Mouse (Mus musculus): ENCODE results near the gene Klf14.

Klf14 gene

DNA sequence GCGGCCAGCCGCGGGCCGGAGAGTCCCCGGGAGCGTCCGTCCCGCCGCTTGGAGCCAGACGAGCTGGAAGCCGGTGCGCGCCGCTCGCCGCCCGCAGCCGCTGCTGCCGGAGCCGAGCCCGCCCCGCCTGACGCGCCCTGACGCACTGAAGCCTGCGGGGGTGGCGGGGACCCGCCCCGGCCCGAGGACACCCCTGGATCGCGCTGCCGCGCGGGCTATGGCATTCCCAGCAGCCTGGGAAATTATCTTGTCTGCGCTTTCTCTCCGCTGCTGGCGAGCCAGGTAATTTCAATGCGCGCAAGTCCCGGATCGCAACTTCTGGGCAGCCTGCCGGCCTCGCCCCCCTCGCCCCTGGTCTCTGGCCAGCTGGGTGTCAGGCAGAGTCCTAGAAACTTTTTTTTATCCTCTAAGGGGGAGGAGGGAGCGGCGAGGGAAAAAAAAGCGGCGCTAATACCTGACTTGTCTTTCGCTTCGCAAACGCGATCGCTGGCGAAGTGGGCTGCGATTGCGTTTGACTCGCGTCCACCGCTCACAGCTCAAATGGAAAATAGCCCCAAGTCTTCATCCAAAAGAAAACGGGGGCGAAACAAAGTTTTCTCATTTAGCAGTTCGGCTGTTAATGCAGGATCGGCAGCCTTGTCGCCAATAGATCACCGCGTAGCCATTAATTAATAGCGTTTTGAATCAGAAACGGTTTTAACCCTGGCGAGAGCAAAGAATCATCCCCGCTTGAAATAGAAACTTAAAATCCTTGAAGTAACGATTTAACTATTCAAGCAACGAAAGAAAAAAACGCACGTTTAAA is at the start of gene Klf14:
Gene Klf14, minus strand, starts transcription at position 343 of the 805 bp plus-strand sequence.
- in situ Hi-C loops (cut with MboI; ENCODE audit: low pct_unique_long_range_greater_than_20kb in 1 of 2, low sequenced_read_pairs in 2 of 2, unreplicated experiment in 1 of 2), result no loop called here

DNA sequence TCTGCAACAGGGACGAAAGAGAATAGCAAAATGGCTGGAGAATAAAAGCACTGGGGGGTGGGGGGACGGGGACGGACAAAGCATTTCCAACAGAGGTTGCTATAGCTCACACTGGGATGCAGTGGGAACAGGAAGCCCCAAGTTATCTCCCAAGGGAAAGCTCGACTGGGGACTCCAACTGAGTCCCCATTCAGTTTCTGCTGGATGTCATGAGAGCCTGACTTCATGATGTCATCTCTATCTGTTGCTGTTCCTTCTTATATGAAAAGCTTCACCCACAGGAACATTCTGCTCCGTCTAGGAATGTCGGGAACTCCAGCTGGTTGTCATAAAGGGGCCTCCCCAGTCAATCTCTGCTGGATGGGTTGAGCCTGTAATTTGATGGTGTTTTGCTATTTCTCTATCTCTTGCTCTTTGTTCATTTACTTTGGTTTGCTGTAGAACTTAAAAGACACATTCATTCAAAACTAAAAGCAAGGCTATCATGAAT is 47.3 kb upstream of the Klf14 start:
- in situ Hi-C loops (cut with MboI; ENCODE audit: low pct_unique_long_range_greater_than_20kb in 1 of 2, low sequenced_read_pairs in 2 of 2, unreplicated experiment in 1 of 2), result no loop called here

DNA sequence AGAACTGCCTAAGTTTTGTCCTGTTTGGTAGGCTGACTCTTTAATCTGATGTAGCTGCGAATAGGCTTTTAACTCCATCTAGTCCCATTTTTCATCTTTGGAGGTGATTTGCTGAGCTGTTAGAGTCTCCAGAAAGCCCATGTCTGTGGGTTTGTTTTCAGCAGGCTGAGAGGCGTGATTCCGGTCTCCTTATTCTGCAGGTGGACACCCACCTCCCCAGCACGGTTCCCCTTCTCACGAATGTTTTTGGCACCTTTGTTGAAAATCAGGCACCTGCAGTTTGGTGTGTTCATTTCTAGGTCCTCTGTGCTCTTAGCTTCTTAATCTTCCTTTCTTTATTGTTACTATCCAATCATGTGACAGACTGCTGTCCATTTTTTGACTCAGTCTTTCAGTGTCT is 27.5 kb upstream of the Klf14 start:
- in situ Hi-C loops (cut with MboI; ENCODE audit: low pct_unique_long_range_greater_than_20kb in 1 of 2, low sequenced_read_pairs in 2 of 2, unreplicated experiment in 1 of 2), result loop anchor here (10.0 to 25.0 kb wide), 2 partner anchors 452 to 574 kb away; partner anchors contain the start of gene Klhdc10 (in 1 of the 2)

- in situ Hi-C loops (cut with MboI; ENCODE audit: low pct_unique_long_range_greater_than_20kb in 1 of 2, low sequenced_read_pairs in 2 of 2, unreplicated experiment in 1 of 2), result loop anchor here (10.0 to 25.0 kb wide), 2 partner anchors 448 to 571 kb away; partner anchors contain the start of gene Klhdc10 (in 1 of the 2)
Observed at GRCm38 (mm10) chr6:30983021-30983420, 24.1 kb upstream of the Klf14 start.

- in situ Hi-C loops (cut with MboI; ENCODE audit: low pct_unique_long_range_greater_than_20kb in 1 of 2, low sequenced_read_pairs in 2 of 2, unreplicated experiment in 1 of 2), result loop anchor here (10.0 to 25.0 kb wide), 2 partner anchors 448 to 570 kb away; partner anchors contain the start of gene Klhdc10 (in 1 of the 2)
Observed at GRCm38 (mm10) chr6:30982372-30982980, 23.6 kb upstream of the Klf14 start.

GRCm38 (mm10) chr6:30981351-30981750 is 22.5 kb upstream of the Klf14 start:
- in situ Hi-C loops (cut with MboI; ENCODE audit: low pct_unique_long_range_greater_than_20kb in 1 of 2, low sequenced_read_pairs in 2 of 2, unreplicated experiment in 1 of 2), result loop anchor here (10.0 to 25.0 kb wide), 2 partner anchors 447 to 569 kb away; partner anchors contain the start of gene Klhdc10 (in 1 of the 2)

- in situ Hi-C loops (cut with MboI; ENCODE audit: low pct_unique_long_range_greater_than_20kb in 1 of 2, low sequenced_read_pairs in 2 of 2, unreplicated experiment in 1 of 2), result loop anchor here in 1 of 2 experiments (25.0 kb wide), 1 partner anchor 566 kb away; the partner anchor contains the start of gene Klhdc10
Observed at GRCm38 (mm10) chr6:30978615-30979014, 19.7 kb upstream of the Klf14 start.

- in situ Hi-C loops (cut with MboI; ENCODE audit: low pct_unique_long_range_greater_than_20kb in 1 of 2, low sequenced_read_pairs in 2 of 2, unreplicated experiment in 1 of 2), result no loop called here
Observed at GRCm38 (mm10) chr6:30972121-30972520, 13.2 kb upstream of the Klf14 start.

DNA sequence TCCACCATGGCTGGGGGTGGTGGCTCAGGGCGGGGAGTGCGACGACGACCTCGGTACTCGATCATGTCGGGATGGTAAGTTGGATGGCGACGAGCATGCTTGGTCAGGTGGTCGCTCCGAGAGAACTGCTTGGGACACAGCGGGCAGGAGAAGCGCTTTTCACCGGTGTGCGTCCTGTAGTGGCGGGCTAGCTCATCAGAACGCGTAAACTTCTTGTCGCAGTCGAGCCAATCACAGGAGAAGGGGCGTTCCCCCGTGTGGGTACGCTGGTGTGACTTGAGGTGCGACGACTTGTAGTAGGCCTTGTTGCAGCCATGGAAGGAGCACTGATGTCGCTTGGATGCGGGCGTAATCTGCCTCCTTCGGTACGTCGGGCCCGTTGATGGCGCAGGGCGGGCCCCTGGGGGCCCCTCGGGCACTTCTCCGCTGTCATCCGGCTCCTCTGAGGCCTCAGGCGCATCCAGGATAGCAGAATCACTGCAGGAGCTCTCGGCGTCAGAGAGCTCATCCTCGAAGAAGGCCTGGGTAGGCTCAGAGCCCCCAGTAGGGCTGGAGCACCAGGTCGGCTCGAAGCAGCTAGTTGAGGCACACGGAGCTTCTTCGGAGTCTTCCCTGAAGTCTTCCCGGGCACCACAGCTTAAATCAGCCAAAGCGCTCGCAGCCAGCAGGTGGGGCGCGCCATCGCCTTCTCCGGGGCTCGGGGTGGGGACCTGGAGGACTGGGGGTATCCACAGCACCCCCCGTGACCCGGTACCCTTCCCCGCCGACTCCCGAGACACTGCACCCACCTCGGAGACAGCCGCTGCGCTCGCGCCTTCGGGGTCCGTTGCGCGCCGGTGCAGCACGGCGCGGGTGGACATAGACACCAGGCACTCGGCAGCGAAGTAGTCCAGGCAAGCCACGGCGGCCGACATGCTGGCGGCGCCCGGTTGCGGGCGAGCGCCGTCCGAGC is 818 bp downstream of the Klf14 start:
- in situ Hi-C loops (cut with MboI; ENCODE audit: low pct_unique_long_range_greater_than_20kb in 1 of 2, low sequenced_read_pairs in 2 of 2, unreplicated experiment in 1 of 2), result no loop called here

- in situ Hi-C loops (cut with MboI; ENCODE audit: low pct_unique_long_range_greater_than_20kb in 1 of 2, low sequenced_read_pairs in 2 of 2, unreplicated experiment in 1 of 2), result no loop called here
Observed at GRCm38 (mm10) chr6:30939264-30939663, 19.6 kb downstream of the Klf14 start.

DNA sequence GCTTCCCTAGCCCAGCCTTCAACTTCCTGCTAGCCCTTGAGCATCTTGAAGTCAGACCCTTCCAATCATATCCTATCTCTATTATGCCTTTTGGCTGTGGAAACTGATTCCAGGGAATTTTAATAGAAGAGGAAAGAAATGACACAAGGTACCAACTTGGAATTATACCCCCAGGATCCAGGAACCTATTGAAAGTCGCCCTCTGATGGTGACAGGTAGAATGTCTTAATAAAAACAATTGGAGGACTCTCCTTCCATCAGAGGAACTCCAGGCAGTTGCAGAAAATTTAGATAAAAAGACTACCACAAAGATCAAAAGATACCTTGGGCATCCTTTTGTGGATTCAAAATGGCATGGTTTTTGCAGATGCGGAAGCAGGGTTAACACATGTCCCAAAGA is 36.1 kb downstream of the Klf14 start:
- in situ Hi-C loops (cut with MboI; ENCODE audit: low pct_unique_long_range_greater_than_20kb in 1 of 2, low sequenced_read_pairs in 2 of 2, unreplicated experiment in 1 of 2), result no loop called here

- in situ Hi-C loops (cut with MboI; ENCODE audit: low pct_unique_long_range_greater_than_20kb in 1 of 2, low sequenced_read_pairs in 2 of 2, unreplicated experiment in 1 of 2), result no loop called here
Observed at GRCm38 (mm10) chr6:30921826-30922225, 37.1 kb downstream of the Klf14 start.

GRCm38 (mm10) chr6:30920834-30921675 is 37.8 kb downstream of the Klf14 start:
- in situ Hi-C loops (cut with MboI; ENCODE audit: low pct_unique_long_range_greater_than_20kb in 1 of 2, low sequenced_read_pairs in 2 of 2, unreplicated experiment in 1 of 2), result no loop called here

GRCm38 (mm10) chr6:30915473-30915872 is 43.4 kb downstream of the Klf14 start, which contains the start of gene Tsga13:
Gene Tsga13 (minus strand): TSS chr6:30915573.
- in situ Hi-C loops (cut with MboI; ENCODE audit: low pct_unique_long_range_greater_than_20kb in 1 of 2, low sequenced_read_pairs in 2 of 2, unreplicated experiment in 1 of 2), result no loop called here

DNA sequence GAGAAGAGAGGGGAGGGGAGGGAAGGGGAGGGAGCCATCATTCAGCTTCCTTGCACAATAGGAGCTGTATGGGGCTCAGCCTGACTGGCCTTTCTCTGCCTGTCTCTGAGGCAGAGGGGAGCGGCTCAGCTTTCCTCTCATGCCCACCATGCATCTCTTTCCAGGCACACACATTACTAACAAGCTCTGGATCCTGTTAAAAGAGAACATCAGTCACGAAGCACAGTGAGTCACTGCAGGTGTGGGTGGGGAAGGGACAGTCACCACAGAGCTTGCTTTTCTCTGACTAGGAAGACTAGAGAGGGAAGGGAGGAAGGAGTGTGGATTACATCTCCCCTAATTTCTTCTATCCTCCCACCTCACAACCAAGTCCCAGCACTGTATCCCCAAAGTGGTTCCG is 50.9 kb downstream of the Klf14 start:
- in situ Hi-C loops (cut with MboI; ENCODE audit: low pct_unique_long_range_greater_than_20kb in 1 of 2, low sequenced_read_pairs in 2 of 2, unreplicated experiment in 1 of 2), result no loop called here
